Mouse (Mus musculus): ENCODE results near the gene Gm6583.

DNA sequence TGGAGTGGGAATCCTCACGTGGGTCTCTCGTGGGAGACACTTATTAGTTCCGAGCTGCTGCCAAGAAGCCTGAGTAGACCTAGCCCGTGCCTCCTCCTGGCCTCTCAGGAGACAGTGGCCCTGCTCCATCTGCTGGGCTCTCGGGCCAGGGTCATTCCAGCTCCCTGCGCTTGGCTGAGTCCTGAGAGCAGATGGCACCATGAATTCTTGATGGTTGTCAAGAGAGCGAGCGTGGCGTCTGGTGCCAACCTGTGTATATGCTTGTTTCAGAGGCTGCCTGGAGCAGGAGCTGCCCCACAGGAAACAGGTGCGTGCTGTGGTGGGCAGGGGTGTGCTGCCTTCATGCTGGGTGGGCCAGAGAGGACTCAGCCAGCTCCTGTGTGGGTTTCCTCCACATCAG is 12.8 kb upstream of the Gm6583 start:
- TF ChIP-seq TAL1 (IDR thresholded peaks at IDR 0.05; ENCODE audit: low read length) (no peak), GATA1 (IDR thresholded peaks at IDR 0.05; ENCODE audit: low read length) (no peak)
